Mouse (Mus musculus) forebrain, embryonic 15.5 days (tissue): ENCODE data around the gene Spata31d1b. TPM values are rescaled to one million over a fixed set of nuclear protein-coding genes. Genes with fewer than 3 reads are reported as not detected.
A peak's percentile ranks its signal among the peaks of the same experiment; 100 is the strongest.
"Not testable (repeated sequence)": the region's sequence is repeated elsewhere in the genome, so short reads cannot be mapped to it uniquely, and the experiment has no call there.

ENCODE experiments used
- ATAC-seq: fragments of 200-750 bp; cut with Nextera tagmentation; replicated peaks from 2 replicates; pipeline ENCODE4 v1.8.0; 2017; ENCODE audit warnings: mild to moderate bottlenecking, moderate TSS enrichment, moderate library complexity
- H3K27ac ChIP-seq: fragments of 300-500 bp; sonication (generic); replicated peaks from 2 replicates; pipeline ENCODE4 v1.5.1; 2015; ENCODE audit warnings: mild to moderate bottlenecking, inconsistent platforms
- H3K27me3 ChIP-seq: fragments of 300-500 bp; sonication (generic); 2 replicates; pipeline ENCODE4 v1.6.1; 2015; ENCODE audit warnings: inconsistent platforms
- H3K36me3 ChIP-seq: fragments of 300-500 bp; sonication (generic); 2 replicates; pipeline ENCODE4 v1.6.1; 2015; ENCODE audit warnings: mild to moderate bottlenecking, inconsistent platforms
- H3K4me1 ChIP-seq: fragments of 300-500 bp; sonication (generic); 2 replicates; pipeline ENCODE4 v1.6.1; 2015; ENCODE audit warnings: inconsistent platforms
- H3K4me2 ChIP-seq: fragments of 300-500 bp; sonication (generic); replicated peaks from 2 replicates; pipeline ENCODE4 v1.6.1; 2015; ENCODE audit warnings: mild to moderate bottlenecking, inconsistent platforms
- H3K4me3 ChIP-seq: fragments of 300-500 bp; sonication (generic); 2 replicates; pipeline ENCODE4 v1.5.1; 2015; ENCODE audit warnings: mild to moderate bottlenecking, inconsistent platforms
- H3K9ac ChIP-seq: fragments of 300-500 bp; sonication (generic); replicated peaks from 2 replicates; pipeline ENCODE4 v1.6.1; 2015; ENCODE audit warnings: mild to moderate bottlenecking, inconsistent platforms
- H3K9me3 ChIP-seq: fragments of 300-500 bp; sonication (generic); 2 replicates; pipeline ENCODE4 v1.6.1; 2016; ENCODE audit warnings: inconsistent platforms
- WGBS: fragments of 180-500 bp; shearing (Covaris S2); methylation state at CpG from one replicate; pipeline ENCODE4 v1.1.7; 2015; ENCODE audit warnings: mixed read lengths; 5-methylcytosine and 5-hydroxymethylcytosine counted together
- polyA plus RNA-seq: library from polyadenylated mRNA; unstranded; fragments of >200 nt; fragmentation: Nextera tagmentation; extraction: Ambion mirVana; gene quantifications from 2 replicates; pipeline ENCODE4 v1.2.1, GENCODE M21; 2015

The Spata31d1b gene
- polyA plus RNA-seq, 1 experiment from 2014 or later = not detected

DNA sequence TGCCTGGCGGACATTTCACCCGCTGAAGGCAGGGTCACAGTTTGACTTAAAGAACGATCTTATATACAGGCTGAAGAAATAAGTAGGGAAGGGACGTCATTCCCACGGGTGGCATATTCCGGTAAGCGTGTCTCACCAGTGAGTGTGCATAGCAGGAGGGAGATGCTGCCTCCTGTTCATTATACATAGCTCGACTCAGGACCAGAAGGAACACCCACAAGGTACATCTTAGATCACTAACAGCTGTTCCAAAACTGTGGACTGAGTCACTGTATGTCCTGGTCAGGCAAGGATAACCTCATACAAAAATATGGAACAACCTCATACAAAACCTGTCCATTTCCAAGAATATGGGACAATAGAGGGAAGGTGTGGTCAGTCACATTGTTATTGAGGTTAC, 13.0 kb upstream of the Spata31d1b start:
- Histone ChIP-seq H3K9me3 (no peaks in the 10 kb centered on the region), H3K4me3 (no peak overlapping the region), H3K4me2 (no peak overlapping the region), H3K27ac (no peak overlapping the region), H3K36me3 (no peaks in the 10 kb centered on the region), H3K27me3 (no peaks in the 10 kb centered on the region), H3K9ac (no peak overlapping the region), H3K4me1 (no peaks in the 10 kb centered on the region)
- no peak for ATAC-seq
- 89% methylated on average over 8 of the region's 8 CpGs for WGBS

DNA sequence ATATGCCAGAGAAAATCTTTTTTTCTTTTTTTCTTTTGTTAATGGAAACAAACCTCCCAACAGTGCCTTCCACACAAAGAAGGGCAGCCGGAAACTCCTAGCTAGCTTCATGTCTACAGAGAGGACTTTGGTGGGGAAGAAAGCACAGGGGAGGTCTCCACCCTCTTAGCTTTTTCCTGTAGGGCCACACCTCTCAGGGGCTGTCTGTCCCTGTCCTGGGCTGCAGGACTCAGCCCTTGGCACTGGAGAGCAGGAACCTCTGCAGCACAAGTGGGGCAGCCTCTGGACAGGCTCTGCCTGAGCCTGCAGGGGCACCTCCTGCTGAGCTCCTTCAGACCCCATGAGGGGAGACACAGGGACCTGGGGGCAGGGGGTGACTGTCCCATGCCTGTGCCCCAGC, 11.9 kb upstream of the Spata31d1b start:
- not testable (repeated sequence) for H3K4me1 ChIP-seq, H3K4me3 ChIP-seq, H3K9ac ChIP-seq, H3K27me3 ChIP-seq, ATAC-seq, H3K27ac ChIP-seq, H3K4me2 ChIP-seq, H3K9me3 ChIP-seq, H3K36me3 ChIP-seq
- 56% methylated on average over 1 of the region's 1 CpGs for WGBS

DNA sequence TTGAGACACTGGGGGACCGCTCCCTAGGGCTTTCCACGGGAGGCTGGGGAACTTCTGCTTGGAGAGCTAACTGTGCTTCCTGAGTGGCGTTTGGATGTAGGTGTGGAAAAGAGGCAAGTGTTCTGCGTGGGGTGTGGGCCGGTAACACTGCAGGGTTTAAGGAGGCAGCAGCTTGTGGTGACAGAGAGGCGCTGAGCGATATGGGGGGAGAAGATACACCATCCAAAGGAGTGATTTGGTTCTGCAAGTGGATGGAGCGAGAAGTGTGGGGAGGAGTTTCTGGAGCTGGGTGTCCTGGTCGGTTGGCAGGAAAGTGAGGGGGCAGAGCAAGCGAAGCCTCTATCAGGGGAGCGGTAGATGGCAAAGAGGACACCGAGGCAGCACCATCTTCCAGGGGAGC, 8.6 kb upstream of the Spata31d1b start:
- Histone ChIP-seq H3K27me3 (no peaks in the 10 kb centered on the region), H3K9ac (no peak overlapping the region), H3K27ac (no peak overlapping the region), H3K4me3 (no peak overlapping the region), H3K4me1 (no peaks in the 10 kb centered on the region), H3K36me3 (no peaks in the 10 kb centered on the region), H3K4me2 (no peak overlapping the region), H3K9me3 (no peaks in the 10 kb centered on the region)
- no peak for ATAC-seq
- WGBS = 88% methylated on average over 12 of the region's 12 CpGs

DNA sequence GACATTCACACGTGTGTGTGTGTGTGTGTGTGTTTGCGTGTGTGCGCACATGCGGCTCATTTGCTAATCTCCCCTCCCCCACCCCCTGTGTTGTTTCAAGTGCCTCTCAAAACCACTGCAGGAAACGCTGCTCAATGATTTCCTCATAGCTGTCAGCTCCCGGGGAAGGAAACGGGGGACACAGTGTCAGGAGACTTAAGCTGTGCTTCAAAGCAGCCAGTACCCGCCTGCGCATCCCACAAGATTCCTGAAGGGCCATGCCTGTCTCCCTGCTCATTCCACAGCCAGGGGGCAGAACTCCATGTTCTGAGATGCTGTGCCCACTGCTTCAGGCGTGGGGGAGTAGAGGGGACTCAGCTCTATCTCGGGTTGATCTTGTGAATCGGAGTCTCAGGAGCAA, 7.5 kb upstream of the Spata31d1b start:
- H3K4me3 ChIP-seq = no peak overlapping the region
- 0 out of 2 replicates have a peak, but pooled peaks have one; percentile 58 for ATAC-seq

DNA sequence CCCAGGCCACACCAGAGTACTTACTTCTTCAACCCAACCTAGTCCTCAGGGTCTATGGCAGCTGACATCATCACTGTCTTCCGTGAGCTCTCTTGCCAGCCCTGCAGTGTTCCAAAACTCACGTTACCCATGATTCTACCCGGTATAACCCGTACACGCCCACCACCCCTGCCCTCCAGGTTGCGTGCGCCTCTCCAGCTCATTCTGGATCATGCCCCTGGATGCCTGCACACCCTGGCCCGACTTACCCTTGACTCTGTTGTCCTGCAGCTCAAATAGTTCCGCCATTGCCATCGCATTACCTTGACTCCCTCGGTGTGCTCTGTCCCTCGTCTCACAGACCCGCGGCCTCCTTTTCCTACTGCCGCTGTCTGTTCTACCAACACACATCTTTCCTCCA, 1.9 kb upstream of the Spata31d1b start, which contains the start of gene Spata31d1a:
TSS of gene Spata31d1a (minus strand) at position 101 of the 400 bp plus-strand sequence.
- no peak for ATAC-seq

More for the DNA sequence above, 7.5 kb upstream of the Spata31d1b start:
- WGBS = 61% methylated on average over 12 of the region's 12 CpGs
- Histone ChIP-seq H3K27ac (no peak overlapping the region), H3K4me2 (no peak overlapping the region), H3K9ac (no peak overlapping the region), H3K4me1 (no peaks in the 10 kb centered on the region), H3K36me3 (no peaks in the 10 kb centered on the region), H3K27me3 (no peaks in the 10 kb centered on the region), H3K9me3 (no peaks in the 10 kb centered on the region)

DNA sequence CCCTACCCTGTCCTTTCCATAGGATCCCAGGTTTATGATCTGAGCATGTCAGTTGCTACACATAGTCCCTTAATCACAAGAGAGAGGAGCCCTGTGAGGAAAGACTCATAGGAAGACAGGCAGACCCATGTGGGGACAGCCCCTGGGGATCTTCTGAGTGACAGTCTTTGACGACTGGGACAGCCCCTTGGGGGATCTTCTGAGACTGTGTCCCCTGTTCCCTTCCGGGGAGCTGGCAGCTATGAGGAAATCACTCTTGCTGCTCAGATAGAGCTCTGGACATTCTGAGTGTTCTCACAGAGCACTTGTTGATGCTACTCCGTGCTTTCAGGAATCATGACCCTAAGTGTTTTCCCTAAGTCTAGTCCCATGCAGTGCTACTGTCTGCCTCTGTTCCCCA, 1.6 kb downstream of the Spata31d1b start:
- no peak for ATAC-seq
- H3K27me3 ChIP-seq = no peaks in the 10 kb centered on the region
- H3K27ac ChIP-seq = no peak overlapping the region
- H3K4me3 ChIP-seq = no peak overlapping the region
- WGBS = 51% methylated on average over 3 of the region's 3 CpGs
- H3K9ac ChIP-seq = no peak overlapping the region
- H3K4me2 ChIP-seq = no peak overlapping the region
- H3K4me1 ChIP-seq = no peaks in the 10 kb centered on the region
- no peaks in the 10 kb centered on the region for H3K9me3 ChIP-seq
- no peaks in the 10 kb centered on the region for H3K36me3 ChIP-seq

More for the DNA sequence above, 1.9 kb upstream of the Spata31d1b start, which contains the start of gene Spata31d1a:
- no peaks in the 10 kb centered on the region for H3K36me3 ChIP-seq
- no peaks in the 10 kb centered on the region for H3K4me1 ChIP-seq
- H3K4me2 ChIP-seq = no peak within 1 kb of the TSS
- no peak within 1 kb of the TSS for H3K4me3 ChIP-seq
- 94% methylated on average over 15 of the region's 15 CpGs for WGBS
- H3K9ac ChIP-seq = no peak within 1 kb of the TSS
- H3K27me3 ChIP-seq = no peaks in the 10 kb centered on the region
- H3K27ac ChIP-seq = no peak within 1 kb of the TSS
- H3K9me3 ChIP-seq = no peaks in the 10 kb centered on the region

DNA sequence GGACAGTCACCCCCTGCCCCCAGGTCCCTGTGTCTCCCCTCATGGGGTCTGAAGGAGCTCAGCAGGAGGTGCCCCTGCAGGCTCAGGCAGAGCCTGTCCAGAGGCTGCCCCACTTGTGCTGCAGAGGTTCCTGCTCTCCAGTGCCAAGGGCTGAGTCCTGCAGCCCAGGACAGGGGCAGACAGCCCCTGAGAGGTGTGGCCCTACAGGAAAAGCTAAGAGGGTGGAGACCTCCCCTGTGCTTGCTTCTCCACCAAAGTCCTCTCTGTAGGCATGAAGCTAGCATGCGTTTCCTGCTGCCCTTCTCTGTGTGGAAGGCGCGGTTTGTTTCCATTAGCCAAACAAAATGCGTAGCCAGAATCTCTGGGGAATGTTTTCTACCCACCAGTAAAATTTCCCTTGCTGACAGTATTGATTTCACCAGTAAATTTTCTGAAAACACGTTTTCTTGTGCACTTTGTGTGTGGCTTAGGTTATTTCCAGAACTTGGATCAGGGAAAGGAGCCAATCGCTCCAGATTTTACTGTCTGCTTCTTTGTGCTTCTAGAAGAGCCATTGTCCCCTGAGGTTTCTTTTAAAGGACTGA, 6.9 kb downstream of the Spata31d1b start:
- not testable (repeated sequence) for H3K4me3 ChIP-seq, H3K9ac ChIP-seq, H3K4me1 ChIP-seq, H3K9me3 ChIP-seq, H3K4me2 ChIP-seq, H3K27me3 ChIP-seq, H3K36me3 ChIP-seq, ATAC-seq, H3K27ac ChIP-seq
- WGBS = 37% methylated on average over 6 of the region's 6 CpGs

DNA sequence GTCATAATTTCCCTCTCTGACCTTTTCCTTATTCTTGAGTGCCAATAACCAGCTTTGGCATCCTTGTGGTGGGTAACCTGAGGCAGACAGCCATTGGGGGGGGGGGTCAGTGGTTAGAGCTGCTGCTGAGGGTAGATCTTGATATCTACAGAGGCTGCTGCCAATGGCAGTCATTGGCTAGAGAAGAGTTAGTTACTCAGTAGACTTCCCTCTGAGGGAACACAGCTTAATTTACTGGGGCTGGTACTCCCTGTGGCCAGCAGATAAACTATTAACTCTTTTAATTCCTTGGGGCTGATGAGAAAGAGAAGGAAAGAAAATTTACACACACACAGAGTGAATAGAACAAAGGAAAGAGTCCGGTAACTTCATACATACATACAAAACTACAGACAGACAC, 7.4 kb downstream of the Spata31d1b start:
- no peaks in the 10 kb centered on the region for H3K9me3 ChIP-seq
- H3K9ac ChIP-seq = no peak overlapping the region
- no peak overlapping the region for H3K27ac ChIP-seq
- no peaks in the 10 kb centered on the region for H3K27me3 ChIP-seq
- H3K4me2 ChIP-seq = no peak overlapping the region
- no peak overlapping the region for H3K4me3 ChIP-seq
- 90% methylated on average over 1 of the region's 1 CpGs for WGBS
- no peaks in the 10 kb centered on the region for H3K4me1 ChIP-seq
- H3K36me3 ChIP-seq = no peaks in the 10 kb centered on the region
- ATAC-seq = no peak

DNA sequence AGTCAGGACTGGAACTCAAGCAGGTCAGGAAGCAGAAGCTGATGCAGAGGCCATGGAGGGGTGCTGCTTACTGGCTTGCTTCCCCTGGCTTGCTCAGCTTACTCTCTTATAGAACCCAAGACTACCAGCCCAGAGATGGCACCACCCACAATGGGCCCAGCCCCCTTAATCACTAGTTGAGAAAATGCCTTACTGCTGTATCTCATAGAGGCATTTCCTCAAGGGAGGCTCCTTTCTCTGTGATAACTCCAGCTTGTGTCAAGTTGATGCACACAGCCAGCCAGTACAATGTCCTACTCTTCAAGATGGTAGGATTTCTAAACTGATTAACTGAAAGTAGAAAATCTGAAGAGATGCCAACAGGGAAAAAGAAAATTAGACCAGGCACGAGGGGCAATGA, 10.0 kb downstream of the Spata31d1b start:
- not testable (repeated sequence) for H3K4me2 ChIP-seq, H3K9me3 ChIP-seq, H3K27ac ChIP-seq, H3K4me3 ChIP-seq, H3K36me3 ChIP-seq, H3K9ac ChIP-seq, ATAC-seq, H3K27me3 ChIP-seq, H3K4me1 ChIP-seq
- 89% methylated on average over 1 of the region's 1 CpGs for WGBS

DNA sequence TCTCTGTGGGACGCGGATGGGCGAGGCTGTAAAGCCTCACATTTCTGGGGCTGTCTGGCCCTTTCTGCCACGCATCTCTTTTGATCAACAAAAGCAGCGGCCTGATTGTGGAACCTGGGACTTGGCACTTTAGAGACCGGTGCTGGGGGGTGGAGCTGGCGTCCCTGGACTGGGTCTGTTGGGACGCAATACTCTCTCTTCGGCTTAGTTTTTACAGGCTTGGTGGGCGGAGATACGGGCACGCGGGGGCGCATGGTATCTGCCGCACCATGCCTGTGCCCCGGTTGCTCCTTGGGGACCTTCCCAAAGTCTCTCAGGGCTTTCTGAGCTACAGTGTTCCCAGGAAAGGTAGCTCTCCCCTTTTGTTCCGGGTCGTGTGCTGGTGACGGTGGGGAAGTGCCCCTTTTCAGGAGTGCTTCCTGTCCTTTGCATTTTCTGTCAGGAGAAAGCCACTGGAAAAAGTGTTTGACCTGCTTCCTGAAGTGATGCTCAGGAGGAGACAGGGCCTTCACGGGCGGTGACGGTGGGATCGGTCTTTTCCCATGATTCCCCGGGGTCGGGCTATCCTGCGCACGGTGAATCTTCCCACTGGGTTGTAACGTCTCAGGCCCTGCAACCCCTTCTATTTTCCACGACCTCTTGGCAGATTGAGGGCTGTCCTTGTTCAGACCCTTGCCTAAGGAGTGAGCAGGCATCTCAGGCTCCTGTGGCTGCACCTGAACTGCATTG, 14.2 kb downstream of the Spata31d1b start:
- 32% methylated on average over 29 of the region's 29 CpGs for WGBS
- no peak for ATAC-seq
- 0 out of 2 replicates have a peak, but pooled peaks cover 4% of the 10 kb centered on the region for H3K4me1 ChIP-seq
- no peaks in the 10 kb centered on the region for H3K27me3 ChIP-seq
- H3K36me3 ChIP-seq = no peaks in the 10 kb centered on the region
- H3K9ac ChIP-seq = peak overlapping the region; percentile 16; the same call in 1 of the 2 replicates
- H3K4me2 ChIP-seq = peak overlapping the region; percentile 36
- H3K27ac ChIP-seq = no peak overlapping the region
- H3K9me3 ChIP-seq = no peaks in the 10 kb centered on the region
- H3K4me3 ChIP-seq = 0 out of 2 replicates have a peak overlapping the region, but pooled peaks have one; percentile 2

DNA sequence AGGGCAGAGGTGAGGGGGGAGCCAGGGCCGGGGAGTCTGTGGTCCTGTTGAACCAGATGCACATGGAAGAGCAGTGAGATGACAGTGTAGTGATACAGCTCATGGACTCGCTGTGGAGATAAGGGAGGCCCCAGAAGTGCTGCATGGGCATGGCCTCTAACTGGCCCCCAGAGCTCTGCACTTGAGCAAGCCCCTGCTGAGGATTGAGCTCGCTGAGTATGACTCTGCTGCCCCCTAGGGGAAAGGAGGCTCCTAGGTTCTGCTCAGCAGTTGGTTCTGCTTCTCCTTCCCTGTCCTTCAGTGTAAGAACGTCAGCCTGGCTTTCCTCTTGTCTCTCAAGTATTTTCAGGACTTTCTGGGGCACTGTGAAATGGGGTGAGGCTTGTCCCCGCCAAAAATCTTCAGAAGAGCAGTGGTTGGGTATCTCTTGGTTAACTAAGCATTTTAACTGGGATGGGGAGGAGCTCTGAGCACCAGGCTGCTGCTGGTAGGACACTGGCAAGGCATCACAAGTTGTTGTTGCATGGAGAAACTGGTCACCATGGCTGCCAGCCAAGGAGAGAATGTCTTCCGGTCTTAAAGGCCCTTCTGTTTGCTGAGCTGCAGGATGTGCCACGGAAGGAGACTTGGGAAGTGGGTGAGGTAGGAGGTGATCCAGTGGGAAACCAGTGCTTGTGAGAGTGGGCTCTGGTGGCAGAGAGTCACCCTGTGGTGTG, 16.5 kb downstream of the Spata31d1b start:
- no peaks in the 10 kb centered on the region for H3K27me3 ChIP-seq
- peak; percentile 87 for ATAC-seq
- H3K36me3 ChIP-seq = no peaks in the 10 kb centered on the region
- H3K9me3 ChIP-seq = no peaks in the 10 kb centered on the region
- no peak overlapping the region for H3K4me2 ChIP-seq
- H3K27ac ChIP-seq = no peak overlapping the region
- H3K4me1 ChIP-seq = 0 out of 2 replicates have a peak, but pooled peaks cover 4% of the 10 kb centered on the region
- H3K4me3 ChIP-seq = no peak overlapping the region
- no peak overlapping the region for H3K9ac ChIP-seq
- 35% methylated on average over 7 of the region's 7 CpGs for WGBS

DNA sequence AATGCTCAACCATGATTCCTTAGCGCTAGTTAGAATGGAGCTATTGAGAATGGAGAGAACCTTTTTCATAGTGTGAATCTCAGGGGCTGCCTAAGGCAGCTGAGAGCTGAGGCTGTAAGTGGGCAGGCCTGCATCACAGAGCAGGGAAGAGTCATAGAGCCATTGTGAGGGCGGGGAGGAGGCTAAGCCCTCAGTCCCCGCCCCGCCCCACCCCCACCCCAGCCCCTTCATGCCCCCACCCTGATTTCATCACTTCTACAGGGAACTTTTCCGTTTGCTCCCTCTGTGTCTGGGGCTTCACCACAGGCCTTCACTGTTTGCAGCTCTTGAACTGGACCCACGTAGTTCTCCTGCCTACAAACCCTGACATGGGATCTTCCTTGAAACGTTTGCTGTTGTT, 19.6 kb downstream of the Spata31d1b start, which contains the start of gene Spata31d1d:
TSS of gene Spata31d1d (minus strand) at position 101 of the 400 bp plus-strand sequence.
- no peak for ATAC-seq
- no peak within 1 kb of the TSS for H3K4me3 ChIP-seq
- H3K36me3 ChIP-seq = no peaks in the 10 kb centered on the region
- WGBS = 54% methylated on average over 7 of the region's 7 CpGs
- H3K4me2 ChIP-seq = no peak within 1 kb of the TSS
- no peaks in the 10 kb centered on the region for H3K9me3 ChIP-seq
- H3K27ac ChIP-seq = no peak within 1 kb of the TSS
- no peak within 1 kb of the TSS for H3K9ac ChIP-seq
- no peaks in the 10 kb centered on the region for H3K4me1 ChIP-seq
- H3K27me3 ChIP-seq = no peaks in the 10 kb centered on the region
